Mouse (Mus musculus) frontal cortex, postnatal 10 days (tissue): ENCODE results near the gene Gnptab.
"Not testable (repeated sequence)": the region's sequence is repeated elsewhere in the genome, so short reads cannot be mapped to it uniquely, and the experiment has no call there.

Experiments used
- DNase-seq, 2 experiments: peaks; one replicate each; pipeline ENCODE4 v3.0.0; 2022; ENCODE audit warnings: low spot score in 2 of 2, mixed read lengths in 1 of 2

Gnptab gene

DNA sequence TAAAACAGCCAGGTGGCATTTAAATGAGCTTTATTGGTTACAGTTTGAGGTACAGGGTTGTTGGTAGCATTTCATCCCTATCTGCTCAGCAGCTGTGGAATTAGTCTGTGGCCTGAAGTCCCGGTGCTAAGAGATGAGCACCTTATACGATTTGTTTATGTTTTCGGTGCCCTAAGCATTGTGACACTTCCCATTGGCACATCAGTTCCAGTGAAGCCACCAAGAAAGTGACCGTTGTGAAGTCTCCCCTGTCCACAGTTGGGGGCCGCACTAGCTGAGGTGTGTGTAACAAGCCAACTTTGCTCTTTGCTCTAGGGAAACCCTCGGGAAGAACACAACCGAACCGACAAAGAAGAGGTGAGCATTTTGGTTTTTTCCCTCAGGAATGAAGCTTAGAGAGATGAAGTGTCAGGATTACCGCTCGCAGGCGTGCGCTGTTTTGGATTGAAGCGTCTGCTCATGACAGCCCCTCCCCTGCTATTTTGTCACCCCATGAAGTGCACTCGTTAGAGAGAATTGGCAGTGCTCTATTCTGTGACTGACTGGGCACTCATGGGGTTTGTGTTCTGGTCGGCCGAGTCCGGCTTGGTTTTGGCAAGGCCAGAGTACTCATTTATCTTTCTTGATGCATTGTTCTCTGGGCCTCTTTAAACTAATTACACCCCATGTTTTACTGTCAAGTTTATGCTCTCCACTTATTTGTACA, 33.5 kb downstream of the Gnptab start:
- DNase-seq, result no peak

DNA sequence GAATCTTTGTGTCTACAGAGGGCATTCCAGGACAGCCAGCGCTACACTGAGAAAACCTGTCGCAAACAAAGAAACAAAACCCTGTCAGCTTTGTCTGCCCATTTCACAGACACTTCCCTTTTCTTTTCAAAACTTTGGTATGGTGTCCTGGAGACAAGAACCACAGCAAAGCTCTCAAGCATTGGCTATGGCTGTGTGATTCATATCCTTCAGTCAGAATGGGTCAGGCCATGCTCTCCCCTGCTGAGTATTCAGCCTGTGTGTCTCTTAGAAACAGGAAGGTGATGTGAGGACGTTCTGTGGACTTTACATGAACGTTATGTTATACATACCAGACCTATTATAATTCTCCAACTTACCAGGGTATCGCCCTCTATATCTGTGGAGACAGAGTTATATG, 38.8 kb downstream of the Gnptab start:
- no peak for DNase-seq

DNA sequence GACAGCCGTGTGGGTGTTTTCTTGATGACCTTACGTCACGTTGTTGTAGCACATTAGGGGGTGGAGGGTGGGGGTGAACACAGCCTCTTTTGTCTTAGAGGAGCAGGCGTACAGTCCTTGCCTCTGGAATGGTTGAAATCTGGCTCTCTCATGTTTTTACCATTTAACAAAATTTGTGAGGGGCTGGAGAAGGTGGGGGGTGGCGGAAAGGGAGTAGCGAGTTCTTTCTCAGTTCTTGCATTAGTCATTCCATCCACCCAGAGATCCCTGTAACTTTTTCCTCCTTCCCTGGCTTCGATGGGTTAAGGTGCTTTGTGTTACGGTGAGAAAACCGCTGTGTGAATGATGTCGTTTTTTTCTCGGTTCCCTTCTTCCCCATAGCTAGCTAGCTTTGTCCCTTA, 41.2 kb downstream of the Gnptab start:
- DNase-seq, result no peak

DNA sequence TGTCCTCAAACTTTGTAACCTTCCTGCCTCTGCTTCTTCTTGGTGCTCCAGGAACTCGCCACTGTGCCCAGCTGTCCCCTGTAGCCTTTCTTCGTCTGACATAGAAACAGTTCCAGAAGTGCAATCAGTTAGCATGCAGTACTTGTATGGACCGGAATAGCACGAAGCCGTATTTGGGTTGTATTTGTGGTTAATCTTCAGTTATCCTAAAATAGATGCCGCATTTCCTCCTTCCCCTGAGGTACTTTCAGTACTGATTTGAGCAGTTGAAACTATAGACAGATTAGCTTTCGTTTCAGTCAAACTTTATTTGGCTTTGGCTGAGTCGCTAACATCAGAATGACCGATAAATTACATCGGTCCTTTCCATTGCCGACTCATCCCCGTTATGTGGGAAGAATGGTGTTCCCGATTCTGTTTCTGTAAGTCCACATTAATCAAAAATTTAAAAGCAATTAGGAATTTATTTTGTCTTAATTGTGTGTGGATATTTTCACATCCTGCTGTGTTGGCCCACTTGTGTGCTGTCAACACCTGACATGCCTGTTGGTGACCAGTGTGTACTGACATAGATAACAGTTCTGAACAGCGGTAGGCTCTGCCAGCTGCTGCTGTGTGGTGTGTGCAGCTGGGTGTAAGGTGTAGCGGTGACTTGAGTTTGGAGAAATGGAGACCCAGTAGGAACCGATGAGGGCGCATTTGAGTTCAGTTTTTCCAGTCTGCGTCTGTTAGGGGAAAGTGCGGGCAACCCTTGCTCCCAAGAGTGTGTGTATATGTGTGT, 41.9 kb downstream of the Gnptab start:
- DNase-seq, result no peak

DNA sequence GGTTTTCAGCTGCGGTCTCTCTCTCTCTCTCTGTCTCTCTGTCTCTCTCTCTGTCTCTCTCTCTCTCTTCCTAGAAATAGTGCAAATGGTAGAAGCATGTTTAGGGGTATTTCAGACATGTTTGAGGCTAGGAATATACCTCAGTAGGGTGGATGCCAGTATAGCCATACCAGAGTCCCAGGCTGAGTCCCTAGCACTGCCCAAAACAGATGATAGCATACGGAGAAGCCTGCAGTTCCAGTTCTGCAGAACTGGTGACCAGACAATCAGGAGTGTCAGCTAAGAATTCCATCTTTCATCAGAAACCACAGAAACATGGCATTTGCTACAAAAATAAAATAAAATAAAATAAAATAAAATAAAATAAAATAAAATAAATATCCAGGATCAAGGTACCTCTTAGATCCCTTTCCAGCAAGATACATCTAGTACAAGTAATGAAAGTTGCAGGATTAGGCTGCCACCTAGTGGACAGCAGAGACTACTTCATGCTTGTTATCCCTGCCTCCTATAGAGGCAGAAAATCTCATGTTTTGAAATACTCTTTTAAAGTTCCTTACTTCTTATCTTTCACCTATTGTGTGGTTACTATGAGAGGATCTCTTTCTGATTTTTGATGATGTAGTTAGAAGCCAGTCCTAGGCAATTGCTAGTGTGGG, 47.4 kb downstream of the Gnptab start:
- DNase-seq, result peak in 1 of 2 experiments; percentile 37

DNA sequence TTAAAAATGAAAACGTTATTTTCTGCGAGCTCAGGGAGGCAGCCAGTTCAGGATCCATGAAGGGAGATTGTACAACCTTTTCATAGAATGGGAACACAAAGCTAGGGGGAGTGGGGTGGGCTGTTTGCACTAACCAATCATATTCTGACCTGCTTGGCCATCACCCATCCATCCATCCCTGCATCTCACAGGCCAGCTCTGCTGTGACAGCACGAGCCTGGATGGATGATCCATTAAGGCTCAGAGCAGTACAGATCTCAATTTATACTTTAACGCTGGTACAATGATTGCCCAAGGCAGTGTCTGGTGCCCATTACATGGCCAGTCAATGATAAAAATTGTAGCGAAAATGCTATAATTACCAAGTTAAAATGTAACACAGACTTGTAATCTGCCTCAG, 48.0 kb downstream of the Gnptab start:
- DNase-seq, result no peak

DNA sequence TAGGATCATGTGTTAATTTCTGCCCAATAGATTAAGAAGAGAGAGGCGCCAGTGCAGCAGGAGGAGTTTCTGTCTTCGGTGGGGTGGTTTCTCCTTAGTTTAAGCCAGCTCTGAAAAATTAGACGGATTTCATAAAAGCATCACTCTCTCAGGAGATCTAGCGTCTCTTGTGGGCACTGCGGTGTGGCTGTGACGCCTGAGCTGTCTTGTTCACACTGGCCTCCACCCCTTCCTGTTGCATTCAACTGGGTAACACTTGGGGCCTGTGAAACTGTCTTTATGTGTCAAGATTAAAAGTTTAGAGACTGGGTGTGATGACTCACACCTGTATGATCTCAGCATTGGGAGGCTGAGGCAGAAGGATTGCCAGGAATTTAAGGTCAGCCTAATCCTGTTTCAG, 49.1 kb downstream of the Gnptab start:
- no peak for DNase-seq

DNA sequence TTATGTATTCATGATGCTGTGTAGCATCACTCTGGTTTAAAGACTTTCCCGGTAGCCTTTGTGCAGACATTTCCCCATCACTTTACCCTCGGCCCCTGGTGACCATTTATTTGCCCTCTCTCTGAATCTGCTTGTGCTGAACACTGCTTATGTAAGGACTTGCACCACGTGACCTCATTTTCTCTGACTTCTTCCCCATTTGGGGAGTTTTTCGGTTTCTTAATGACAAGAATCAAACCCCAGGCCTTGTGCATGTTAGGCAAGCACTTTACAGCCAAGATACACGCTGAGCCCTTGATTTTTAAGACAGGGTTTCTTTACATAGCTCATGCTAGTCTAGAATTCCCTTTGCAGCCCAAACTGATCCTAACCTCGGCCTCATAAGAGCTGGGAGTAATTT, 62.3 kb downstream of the Gnptab start:
- no peak for DNase-seq

DNA sequence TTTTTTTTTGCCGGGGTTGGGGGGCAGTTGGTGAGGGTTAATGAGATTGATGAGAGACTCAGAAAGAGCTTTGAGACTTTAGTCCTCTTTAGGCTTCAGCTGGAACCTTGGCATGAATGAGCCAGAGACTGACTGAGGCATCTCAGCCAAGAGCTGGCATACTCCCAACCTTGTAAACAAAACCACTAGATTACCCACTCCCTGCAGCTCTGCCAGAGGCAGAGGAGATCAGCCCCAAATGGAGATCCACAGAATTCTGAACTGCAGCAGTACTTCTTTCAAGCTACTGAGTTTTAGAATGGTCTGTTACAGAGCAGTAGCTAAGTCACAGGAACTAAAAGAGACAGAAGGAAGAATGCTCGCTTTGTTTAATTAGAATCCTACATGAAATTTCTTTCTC, 72.3 kb downstream of the Gnptab start:
- no peak for DNase-seq

DNA sequence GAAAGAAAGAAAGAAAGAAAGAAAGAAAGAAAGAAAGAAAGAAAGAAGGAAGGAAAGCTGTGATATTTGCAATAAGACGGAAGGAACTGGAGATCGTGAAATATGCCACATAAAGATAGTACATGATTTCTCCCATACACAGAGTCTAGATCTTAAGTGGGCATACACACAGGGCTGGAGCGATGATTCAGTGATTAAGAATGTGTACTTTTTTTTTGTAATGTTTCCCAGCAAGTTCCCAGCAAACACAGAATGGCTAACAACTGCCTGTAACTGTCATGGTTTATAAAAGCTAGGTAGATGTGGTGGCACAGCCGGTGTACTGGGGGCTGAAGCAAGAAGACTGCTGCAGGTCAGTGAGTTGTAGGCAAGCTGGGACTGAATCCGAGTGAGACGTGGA, 73.1 kb downstream of the Gnptab start:
- DNase-seq, result no peak

DNA sequence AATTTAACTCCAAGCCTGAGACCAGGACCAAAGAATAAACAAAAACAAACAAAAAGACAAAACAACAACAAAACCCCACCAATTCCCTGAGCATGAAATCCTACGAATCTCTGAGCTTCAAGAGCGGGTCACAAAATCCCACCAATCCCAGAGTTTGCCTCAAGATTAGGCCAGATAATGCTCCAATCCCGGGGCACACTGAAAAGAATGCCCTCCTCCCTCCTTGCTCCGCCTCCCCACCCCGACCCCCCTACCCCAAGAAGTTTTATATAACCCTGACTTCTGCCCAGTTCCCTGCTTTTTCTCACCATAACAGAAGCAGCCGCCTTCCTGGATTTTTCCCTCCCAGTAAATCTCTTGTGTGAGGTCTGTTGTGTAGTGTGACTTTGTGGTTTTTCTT, 78.9 kb downstream of the Gnptab start:
- no peak for DNase-seq

DNA sequence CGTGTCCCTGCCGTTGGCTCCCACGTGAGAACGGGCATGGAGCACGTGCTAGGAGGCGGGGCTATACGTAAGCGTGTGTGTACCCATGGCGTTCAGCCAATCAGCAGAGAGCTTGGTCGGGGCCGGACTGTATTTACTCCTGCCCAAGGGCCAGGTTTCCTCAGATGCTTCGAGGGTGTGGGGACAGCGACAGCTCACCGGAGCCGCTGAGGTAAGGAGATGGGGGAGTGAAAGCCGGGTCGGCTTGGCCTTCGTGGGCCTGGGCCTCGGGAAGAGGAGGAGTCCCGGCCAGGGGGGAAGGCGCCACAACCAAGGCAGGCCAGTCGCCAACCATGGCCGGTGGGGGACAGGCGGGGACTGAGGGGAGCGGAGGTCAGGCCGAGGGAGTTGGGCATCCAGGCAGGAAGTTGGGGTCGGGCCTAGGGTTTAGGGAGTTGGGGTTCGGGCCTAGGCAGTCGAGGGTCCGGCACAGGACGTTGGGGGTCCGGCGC, 80.6 kb downstream of the Gnptab start, which contains the start of gene Sycp3:
Gene Sycp3, plus strand, starts transcription at position 68 of the 491 bp plus-strand sequence.
- DNase-seq, result no peak

DNA sequence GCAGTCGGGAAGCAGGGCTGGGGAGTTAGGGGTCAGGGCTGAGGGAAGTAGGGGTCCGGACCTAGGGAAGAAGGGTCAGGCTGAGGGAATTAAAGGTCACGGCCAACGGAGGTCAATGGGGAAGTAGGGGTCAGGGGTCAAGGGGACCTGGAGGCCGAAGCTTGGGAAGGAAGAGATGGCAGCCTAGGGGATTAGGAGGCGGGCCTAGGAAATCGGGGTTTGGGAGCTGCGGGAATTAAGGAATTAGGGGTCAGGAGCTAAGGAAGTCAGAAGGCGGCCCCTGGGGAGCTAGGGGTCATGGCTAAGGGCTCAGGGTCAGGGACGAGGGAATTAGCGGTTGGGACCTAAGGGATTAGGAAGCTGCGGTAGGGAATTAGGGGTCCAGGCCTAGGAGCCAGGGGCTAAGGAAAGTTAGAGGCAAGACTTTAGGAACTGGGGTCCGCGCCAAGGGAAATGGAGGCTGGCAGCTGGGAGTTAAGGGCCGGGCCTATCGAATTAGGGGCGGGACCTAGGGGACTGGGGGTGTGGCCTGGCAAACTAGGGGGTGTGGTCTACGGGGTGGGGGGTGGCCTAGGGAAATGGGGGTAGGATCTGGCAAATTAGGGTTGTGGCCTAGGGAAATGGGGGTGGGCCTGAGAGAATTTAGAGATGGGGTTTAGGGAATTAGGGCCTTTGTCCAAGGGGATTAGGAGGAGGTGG, 81.3 kb downstream of the Gnptab start:
- no peak for DNase-seq

DNA sequence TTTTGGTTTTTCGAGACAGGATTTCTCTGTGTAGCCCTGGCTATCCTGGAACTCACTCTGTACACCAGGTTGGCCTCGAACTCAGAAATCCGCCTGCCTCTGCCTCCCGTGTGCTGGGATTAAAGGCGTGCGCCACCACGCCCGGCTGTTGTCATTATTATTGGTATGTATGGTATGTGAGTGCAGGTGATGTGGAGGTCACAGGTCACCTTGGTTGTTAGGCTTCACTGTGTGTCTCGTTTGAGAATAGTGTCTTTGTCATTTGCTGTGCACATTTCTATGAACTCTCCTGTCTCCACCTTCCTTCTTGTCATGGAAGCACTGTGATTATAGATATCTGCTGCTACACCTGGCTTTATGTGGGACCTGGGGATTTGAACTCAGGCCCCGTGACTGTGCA, 103.9 kb downstream of the Gnptab start:
- DNase-seq, result not testable (repeated sequence)

DNA sequence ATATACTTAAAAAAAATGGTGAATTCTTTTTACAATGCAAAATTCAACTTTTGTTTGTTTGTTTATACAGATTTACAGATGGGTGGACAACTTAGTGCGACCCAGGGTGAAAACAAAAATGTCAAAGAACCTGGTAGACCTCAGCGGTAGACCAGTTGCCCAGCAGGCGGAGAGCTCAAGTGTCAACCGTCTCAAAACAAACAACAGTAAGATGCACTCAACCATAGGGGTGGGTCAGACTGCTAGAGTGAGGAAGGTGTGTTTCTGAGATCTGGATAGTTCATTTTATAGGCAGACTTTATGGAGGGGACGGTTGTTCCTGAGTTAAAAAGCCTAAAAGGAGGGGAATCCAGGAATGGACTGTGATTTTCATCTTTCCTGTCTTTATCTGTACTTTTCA, 109.7 kb downstream of the Gnptab start:
- no peak for DNase-seq

DNA sequence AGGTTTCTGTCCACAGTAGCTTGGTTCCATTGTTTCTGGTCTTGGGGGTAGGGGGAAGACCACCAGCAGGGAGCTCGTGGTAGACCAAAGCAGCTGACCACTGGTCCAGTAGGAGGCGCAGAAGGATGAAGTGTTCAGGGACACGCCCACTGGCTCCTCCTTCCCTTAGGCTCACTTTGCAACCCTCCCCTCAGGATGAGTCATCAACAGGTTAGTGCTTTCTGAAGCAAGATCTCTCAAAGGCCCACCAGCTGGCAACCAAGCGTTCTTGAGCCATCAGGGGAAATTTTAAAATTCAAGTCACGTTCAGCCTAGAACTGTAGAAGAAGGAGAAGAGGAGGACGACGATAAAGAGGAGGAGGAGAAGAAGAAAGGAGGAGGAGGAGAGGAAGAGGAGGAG, 112.7 kb downstream of the Gnptab start:
- no peak for DNase-seq

DNA sequence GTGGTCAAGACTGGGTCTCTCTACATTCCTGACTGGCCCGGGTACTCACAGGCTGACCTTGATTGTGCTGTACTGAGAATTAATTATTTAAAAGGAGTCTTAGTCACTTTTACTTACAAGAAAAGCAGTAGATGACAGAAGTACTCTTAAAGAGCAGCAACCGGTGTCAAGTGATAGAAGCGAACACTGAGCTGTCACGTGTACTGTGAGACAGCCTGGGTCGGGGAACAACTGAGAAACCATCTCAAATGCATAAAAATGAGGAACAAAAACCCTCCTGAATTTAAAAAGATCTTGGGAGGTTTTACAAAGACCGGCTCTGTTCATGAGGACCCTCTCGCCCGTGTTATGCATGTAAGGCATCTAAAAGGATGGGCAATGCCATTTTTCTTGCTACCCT, 113.7 kb downstream of the Gnptab start:
- DNase-seq, result no peak

DNA sequence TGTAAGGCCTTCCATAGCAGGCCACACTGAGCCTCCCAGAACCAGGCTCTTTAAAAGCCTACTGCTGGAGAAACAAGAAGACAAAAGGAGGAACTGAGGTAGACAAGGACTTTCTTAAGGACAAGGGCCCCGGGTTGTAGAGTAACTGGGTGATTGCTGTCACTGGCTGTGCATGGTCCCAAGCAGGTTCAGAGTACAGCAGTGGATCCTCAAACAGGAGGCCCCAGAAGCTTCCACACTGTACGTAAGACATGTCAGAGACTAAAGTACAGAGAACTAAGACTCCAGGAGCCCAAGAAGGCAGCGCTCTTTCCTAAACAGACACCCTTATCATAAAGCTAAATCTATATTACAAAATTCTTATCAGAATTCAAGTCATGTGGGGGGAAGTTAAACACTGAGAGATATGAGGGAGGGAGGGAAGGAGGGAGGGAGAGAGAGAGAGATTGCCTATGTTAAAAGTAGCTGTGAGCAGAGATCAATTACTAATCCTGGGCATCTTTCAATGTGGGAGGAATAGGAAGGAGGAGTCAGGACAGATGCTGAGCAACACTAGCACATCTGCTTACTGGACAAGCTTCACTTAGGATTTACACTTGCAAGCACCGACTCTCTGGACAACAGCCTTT, 116.1 kb downstream of the Gnptab start:
- no peak for DNase-seq
